Mouse (Mus musculus): ENCODE data around the gene Creg1. TPM values are rescaled to one million over a fixed set of nuclear protein-coding genes. Genes with fewer than 3 reads are reported as not detected.

Gene Creg1
- 10 to 100 TPM; 26.1 to 28.7 TPM for total RNA-seq (2021)

DNA sequence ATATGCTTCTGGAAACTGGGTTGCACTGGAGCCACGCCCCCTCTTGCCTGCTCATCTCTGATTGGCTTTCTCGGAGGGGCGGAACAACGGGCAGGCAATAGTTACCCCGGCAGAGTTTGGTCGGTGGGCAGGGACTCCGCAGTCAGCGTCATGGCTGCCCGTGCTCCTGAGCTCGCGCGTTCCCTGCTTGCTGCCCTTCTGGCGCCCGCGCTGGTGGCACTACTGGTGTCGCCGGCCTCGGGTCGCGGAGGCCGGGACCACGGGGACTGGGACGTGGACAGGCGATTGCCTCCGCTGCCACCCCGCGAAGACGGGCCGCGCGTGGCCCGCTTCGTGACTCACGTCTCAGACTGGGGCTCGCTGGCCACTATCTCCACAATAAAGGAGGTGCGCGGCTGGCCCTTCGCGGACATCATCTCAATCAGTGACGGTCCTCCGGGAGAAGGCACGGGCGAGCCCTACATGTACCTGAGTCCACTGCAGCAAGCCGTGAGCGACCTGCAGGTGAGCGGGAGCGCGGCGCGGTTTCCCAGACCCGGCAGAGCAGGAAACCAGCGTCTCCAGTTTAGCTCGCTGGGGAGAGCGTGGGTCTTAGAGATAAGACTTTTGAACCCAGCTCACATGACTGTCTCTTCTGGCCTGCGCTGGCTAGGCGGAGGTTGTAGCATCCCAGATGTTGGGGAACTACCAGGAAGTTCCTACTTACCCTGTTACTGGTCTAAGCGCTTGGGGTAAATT, at the start of gene Creg1:
Gene Creg1 (plus strand): TSS at position 112 of the 738 bp plus-strand sequence.
- DNase-seq (ENCODE audit: extremely low spot score in 1 of 2, low spot score in 1 of 2), result peak; percentile 80 to 85

DNA sequence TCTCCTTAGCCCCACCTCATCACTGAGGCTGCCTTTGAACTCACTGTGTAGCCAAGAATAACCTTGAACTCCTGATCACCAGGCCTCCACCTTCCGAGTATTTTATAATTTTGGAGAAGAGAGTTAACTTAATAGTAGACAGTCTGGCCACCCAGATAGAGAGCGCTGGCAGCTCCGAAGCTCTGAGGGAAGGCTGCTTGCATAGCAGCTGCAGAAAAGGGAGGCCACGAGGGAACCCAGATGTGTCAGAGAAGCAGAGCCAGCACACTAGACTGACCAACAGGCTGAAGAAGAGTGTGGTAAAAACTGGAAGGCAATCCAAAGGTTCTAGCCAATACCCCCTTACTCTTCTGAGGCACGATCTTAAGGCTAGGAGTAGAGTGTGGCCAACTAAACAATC, 49.7 kb upstream of the Creg1 start:
- no peak for DNase-seq (ENCODE audit: extremely low spot score in 1 of 2, low spot score in 1 of 2)

DNA sequence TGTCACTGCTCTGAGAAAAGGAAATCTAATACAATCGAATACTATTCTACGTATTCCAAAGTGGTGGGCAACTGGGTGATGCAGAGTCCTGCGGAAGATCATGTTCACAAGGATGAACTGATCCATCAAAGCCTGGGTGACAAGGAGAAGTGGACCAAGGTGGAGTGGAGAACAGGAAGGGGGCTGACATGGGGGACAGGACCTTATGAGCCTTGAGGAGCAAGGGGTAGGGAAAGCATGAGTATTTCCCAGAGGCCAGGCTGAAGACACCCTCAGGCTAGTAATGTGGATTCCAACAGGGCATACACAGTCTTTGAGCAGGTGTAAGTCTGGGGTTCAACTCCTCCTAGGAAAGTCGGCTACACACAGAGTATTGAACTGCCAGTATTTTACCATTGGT, 47.1 kb upstream of the Creg1 start:
- no peak for DNase-seq (ENCODE audit: extremely low spot score in 1 of 2, low spot score in 1 of 2)

DNA sequence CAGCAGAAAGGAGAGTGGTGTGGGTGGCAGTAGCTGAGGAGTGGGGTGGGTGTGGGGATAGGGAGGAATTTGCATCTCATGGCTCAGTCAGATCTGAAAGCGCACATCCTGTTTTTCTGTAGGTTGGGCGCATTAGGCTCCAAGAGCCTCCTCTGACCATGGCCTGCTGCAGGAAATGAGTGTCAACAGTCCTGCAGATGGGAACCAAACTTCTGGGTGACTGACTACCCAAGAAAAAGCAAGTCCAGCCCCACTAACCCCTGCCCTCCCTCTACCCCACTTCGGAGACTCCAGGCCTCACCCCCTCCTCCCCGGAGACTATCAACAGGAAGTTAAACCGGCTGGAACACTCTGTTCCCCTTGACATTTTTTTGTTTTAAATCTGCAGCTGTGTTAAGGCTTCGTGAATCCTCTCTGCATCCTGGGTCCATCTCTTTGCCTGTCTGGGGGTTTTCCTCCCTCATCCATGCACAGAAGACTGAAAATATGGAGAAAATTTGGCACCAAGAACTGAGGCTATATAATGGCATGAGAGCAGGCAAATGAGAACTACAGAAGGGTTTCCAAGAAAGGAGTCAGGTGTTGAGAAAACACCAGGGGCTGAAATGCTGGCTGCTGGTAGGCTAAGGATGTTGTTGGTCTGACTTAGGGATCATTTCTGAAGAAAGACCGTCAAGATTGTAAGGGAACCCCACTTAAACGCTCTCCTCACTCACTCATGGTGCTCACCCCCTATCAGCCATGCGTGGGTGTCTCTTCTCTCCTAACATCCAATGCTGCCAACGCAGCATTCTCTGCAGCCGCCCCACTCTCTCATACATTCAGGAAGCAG, 45.6 kb upstream of the Creg1 start:
- DNase-seq (ENCODE audit: extremely low spot score in 1 of 2, low spot score in 1 of 2), result no peak

DNA sequence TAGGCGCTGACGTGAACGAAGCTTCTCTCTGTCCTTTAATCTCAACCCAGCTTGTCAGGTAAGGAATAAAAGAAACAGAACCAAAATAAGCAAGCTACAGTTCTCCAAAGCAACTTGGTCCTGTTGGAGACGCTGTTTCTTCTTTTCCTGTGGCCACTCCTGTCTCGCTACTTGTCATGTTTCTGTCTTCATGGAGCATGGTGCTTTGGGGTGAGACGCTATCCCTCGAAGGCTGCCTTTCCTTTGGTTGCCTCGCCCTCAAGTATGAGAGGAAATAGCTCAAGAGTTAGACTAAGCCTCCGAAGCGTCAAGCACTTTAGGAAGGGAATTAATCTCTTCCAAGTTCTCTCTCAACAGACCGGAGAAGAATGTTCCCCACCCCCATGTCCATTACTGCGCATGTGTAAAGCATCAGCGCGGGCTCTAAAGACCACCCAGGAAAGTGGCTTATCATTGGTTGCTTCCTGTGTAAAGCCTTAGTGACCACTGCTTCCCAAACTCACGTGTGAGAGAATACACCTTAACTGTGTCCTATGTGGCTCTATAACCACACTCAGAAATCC, 44.9 kb upstream of the Creg1 start:
- no peak for DNase-seq (ENCODE audit: extremely low spot score in 1 of 2, low spot score in 1 of 2)

GRCm38 (mm10) chr1:165722531-165723123, 40.9 kb upstream of the Creg1 start:
- DNase-seq (ENCODE audit: extremely low spot score in 1 of 2, low spot score in 1 of 2), result no peak

DNA sequence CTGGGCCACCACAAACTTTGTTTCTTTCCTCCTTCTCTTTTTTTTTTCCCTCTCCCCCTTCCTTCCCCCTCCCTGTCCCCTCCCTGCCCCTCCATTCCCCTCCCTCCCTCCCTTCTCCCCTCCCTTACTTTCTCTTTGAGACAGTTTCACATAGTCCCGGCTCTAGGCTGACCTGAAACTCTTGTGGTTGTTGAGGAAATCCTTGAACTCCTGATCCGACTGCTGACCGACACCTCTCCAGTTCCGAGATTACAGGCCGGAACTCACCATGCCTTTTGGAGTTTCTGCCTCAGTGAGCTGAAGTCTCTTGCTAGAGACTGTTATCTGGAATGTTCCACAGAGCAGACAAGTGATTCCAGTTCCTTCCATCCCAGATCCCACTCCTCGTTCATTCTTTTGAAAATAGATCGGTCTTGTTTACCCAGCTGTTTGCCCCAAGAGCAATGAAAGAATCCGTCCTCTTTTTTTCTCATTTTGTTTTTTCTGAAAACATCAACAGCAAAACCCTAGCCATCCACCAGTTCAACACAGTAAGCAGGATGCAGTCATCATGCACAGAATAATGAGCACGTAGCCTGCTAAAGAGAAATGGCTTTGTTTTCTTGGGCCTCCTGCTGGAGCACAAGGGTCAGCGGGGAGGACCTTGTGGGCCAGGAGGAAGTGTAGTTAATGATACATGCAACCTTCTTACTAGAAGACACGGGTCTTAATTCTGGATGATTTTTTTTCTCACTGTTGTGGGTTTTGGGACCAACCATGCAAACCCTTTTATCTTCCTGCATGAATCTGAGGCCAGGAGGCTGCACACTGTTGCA, 39.1 kb upstream of the Creg1 start:
- DNase-seq (ENCODE audit: extremely low spot score in 1 of 2, low spot score in 1 of 2), result no peak

GRCm38 (mm10) chr1:165725039-165725644, 38.4 kb upstream of the Creg1 start:
- no peak for DNase-seq (ENCODE audit: extremely low spot score in 1 of 2, low spot score in 1 of 2)

DNA sequence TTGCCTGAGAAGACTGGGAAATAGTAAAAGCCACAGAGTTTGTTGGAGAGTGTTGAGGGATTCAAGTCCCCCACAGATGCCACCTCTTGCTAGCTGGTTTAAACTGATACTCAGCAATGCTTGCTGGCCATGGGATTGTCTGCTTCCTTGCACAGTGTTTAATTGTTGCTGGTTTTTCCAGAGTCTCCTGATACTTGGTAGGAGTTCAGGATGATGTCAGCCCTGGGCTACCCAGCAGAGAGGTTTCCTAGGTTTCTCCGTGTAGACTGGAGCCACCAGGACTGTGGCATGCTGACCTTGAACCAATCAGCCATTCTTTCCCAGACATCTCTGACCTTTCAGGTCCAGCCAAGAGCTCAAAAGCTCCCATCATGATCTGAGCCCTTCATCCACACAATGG, 36.6 kb upstream of the Creg1 start:
- DNase-seq (ENCODE audit: extremely low spot score in 1 of 2, low spot score in 1 of 2), result no peak

DNA sequence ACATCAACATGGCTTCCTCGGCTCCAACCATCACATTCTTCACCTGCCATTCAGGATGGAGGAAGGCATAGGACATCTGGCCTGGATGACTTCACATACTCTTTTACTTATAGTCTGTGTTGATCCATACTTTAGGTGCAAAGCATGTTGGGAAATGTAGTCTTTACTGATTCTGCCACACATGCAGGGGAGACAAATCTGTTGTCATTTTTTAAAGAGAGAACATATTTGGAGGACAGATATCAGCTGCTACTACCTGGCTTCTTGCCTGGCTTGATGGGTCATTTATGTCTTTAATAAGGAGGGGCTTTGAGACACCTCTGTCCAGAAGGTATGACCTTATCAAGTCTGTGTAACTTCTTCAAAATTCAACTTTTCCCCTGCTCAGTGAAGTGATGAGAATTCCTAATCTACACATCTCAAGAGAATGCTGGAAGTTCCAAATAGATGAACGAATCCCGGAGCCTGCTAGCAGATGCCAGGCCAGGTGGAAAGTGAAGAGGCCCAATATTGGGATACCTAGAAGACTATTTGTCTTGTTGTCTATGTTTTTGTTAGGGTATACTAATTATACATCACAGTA, 35.4 kb upstream of the Creg1 start:
- no peak for DNase-seq (ENCODE audit: extremely low spot score in 1 of 2, low spot score in 1 of 2)

- no peak for DNase-seq (ENCODE audit: extremely low spot score in 1 of 2, low spot score in 1 of 2)
Measured at GRCm38 (mm10) chr1:165730129-165730528, 33.4 kb upstream of the Creg1 start.

DNA sequence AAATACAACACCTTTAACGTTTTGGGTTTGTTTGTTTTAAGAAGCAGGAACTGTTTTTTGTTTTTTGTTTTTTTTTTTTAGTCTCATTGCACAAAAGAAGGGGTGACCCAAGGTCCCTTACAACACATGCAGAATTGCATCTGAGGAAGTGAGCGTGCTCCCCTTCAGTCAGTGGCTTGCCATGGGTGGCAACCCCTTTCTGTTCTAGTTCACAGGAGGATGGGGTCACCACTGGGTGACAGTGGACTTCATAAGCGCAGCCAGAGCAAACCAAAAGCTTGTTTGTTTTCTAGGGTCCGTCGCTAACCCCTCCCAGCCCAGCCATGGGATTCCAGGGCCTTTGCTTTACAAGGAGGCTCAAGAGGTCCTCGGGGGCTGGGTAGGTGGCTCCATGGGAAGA, 32.0 kb upstream of the Creg1 start:
- DNase-seq (ENCODE audit: extremely low spot score in 1 of 2, low spot score in 1 of 2), result no peak

DNA sequence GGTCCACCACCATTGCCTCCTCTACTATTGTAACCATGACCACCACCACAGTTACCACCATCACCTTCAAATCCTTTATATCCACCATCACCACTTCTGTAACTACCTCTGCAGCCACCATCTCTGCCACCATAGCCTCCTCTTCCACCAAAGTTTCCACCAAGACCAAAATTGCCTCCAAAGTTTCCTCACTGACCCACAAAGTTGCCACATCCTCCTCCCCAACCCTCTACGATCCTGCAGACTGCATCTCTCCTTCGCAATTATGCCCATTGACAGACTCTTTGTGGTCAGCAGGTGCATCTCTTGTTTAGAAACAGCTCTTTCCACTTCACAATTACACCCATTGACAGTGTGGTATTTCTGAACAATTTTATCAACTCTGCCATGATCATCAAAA, 28.7 kb upstream of the Creg1 start:
- no peak for DNase-seq (ENCODE audit: extremely low spot score in 1 of 2, low spot score in 1 of 2)

- peak; percentile 65 to 94 for DNase-seq (ENCODE audit: extremely low spot score in 1 of 2, low spot score in 1 of 2)
Measured at GRCm38 (mm10) chr1:165735826-165736818, 27.4 kb upstream of the Creg1 start.

DNA sequence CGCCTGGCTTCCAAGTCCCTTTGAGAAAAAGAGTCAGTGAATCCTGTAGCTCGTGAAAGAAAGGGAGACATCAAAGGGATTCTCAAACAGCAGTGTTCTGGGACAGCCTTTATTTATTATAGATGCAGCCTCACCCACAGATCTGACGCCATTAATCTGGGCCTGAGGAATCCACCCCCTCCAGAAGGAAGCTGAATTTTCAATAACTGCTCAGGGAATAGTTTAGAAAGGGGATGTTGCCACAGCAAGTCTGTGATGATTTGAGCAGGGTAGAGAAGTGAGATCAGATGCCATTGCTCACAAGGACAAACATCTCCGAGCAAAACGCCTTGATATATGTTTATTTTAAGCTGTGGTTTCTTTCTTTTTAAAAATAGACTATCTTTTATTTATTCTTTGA, 26.1 kb upstream of the Creg1 start:
- DNase-seq (ENCODE audit: extremely low spot score in 1 of 2, low spot score in 1 of 2), result no peak

- DNase-seq (ENCODE audit: extremely low spot score in 1 of 2, low spot score in 1 of 2), result no peak
Measured at GRCm38 (mm10) chr1:165737867-165738266, 25.7 kb upstream of the Creg1 start.

DNA sequence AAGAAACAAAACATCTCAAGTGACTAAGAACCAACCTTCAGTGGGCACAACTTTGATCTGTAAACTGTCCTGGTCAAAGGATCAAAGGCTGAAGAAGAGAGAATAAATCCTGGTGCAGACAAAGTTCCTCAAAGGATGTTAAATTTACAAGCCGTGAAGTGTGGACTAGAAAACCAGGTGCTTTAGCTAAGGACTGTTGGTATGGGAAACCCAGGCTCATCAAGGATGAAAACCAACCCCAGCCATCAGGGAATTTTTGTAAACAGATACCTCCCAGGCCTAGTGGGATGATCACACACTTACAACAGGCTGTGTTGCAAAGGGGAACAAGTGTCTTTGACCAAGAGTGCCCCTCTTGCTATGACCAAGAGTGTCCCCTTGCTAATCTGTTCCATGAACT, 24.6 kb upstream of the Creg1 start:
- no peak for DNase-seq (ENCODE audit: extremely low spot score in 1 of 2, low spot score in 1 of 2)

DNA sequence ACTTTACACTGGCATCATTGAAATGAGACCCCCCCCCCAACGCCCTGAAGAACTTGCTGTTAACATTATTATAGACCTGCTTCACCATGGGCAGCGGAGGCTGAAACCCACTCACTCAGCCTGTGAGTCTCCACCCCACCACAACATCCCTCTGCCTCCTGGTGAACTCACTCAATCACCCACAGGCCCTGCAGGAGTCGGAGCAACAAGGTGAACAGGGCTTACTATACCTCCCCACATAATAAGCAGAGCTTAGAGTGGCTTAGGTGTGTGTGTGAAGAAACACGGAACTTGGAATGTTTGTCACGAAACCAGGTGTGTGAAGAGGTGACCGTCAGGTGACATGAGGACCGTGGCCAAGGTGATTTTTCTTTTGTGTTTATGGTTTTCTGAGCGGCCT, 21.6 kb upstream of the Creg1 start:
- no peak for DNase-seq (ENCODE audit: extremely low spot score in 1 of 2, low spot score in 1 of 2)
